Mouse (Mus musculus) lung, adult 18-20 months (tissue): Measurements from ENCODE around the gene Mrpl52.

Experiments used
- DNase-seq, 2 experiments: peaks; one replicate each; pipeline ENCODE4 v3.0.0; 2022; ENCODE audit warnings: mixed read lengths in 2 of 2

Gene Mrpl52

DNA sequence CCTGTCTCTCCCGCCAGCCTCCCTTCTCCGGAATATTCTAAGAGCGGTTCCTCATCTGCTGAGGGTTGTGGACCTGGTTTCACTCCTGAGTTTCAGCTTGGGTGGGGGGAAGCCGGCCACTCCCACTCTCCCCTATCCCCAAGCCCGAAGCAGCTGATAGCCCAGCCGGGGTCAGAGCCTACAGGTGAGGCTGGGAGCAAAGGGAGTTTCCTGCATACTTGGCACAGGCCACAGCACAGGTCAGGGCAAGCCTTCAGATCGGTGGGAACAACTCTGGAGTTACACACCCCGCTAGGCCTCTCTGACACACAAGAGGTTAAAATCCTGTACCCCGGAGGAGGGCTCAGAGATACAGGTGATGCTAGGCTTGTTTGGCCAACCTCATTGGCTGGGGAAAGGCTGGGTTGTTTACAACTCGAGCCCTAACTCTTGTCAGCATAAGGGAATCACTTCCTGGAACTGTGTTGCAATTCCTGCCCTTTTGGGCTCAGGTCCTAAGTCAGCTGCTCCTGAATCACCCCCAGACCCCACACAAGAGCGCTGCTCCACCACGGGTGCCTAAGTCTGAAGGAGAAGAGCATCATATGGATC is 7.3 kb downstream of the Mrpl52 start:
- DNase-seq = peak; percentile 50 to 64

DNA sequence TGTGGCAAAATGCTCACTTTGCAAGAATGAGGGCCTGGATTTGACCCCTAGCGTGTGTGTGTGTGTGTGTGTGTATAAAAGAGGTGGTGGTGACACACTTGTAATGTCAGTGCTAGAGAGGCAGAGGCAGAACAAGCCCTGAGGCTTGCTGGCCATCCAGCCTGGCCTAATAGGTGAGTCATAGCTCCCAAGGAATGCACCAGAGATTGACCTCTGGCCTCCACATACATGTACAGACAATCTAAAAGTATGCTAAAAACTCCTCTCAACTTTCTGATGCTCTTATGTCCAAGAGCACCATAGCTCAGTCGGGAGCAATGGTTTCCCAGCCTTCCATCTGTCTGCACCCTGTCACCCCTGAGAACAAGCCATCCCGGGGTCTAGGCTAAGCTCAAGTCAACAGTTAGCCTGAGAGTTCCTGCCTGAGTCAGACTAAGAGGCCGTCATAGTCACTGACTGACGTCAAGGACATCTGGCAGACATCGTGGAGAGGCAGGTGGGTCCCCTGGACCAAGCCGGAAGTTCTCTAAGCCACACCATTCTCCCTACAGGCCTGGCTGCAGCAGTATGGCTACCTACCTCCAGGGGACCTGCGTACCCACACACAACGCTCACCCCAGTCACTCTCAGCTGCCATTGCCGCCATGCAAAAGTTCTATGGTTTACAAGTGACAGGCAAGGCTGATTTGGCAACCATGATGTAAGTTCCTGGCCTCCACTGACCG is 8.6 kb downstream of the Mrpl52 start:
- DNase-seq = no peak

DNA sequence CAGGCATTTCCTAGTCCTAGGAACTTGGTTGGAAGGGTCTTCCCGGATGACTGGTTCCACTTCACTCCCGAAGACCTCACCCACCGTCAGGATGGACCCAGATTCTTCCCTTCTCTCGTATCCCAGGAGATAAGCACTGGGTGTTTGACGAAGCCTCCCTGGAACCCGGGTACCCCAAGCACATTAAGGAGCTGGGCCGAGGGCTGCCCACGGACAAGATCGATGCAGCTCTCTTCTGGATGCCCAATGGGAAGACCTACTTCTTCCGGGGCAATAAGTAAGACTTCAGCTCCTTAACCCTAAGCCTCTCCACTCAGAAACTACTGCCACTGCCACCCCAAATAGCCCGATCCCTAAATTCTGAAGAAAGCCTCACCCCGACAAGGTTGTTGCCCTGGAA is 12.4 kb downstream of the Mrpl52 start:
- no peak for DNase-seq

DNA sequence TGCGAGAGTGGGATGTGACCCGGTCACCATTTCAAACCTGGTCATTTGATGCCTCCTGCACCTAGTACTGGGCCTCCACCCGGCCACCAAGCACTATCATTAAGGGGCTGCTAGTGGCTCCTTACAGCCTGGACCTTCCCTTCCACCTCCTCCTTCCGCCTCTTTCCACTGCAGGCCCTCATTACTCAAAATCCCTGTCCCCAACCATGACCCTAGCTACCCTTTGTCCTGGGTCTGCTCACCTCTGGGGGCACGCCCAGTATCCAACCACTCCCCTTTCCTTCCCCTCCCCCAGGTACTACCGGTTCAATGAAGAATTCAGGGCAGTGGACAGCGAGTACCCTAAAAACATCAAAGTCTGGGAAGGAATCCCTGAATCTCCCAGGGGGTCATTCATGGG is 12.9 kb downstream of the Mrpl52 start:
- DNase-seq = no peak

DNA sequence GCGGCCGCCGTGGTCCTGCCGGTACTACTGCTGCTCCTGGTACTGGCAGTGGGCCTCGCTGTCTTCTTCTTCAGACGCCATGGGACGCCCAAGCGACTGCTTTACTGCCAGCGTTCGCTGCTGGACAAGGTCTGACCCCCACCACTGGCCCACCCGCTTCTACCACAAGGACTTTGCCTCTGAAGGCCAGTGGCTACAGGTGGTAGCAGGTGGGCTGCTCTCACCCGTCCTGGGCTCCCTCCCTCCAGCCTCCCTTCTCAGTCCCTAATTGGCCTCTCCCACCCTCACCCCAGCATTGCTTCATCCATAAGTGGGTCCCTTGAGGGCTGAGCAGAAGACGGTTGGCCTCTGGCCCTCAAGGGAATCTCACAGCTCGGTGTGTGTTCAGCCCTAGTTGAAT is 13.8 kb downstream of the Mrpl52 start:
- DNase-seq = no peak

DNA sequence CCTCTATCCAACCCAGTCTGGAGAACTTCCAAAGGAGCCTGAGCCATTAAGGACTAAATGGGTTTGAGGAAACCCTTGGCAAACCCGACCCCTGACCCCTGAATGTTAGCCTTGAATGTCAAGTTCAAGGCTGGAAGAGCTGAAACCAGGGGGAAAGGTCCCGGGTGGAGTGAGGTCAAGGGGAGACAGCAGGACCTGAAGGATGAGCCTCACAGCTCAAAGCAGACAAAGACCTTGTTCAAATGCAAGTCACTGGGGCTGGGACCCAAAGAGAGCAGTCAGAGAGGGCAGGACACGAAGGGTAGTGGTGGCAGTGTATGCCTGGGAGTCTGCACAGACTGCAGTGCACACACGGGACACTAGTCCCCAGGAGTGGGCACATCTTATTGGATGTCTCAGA is 14.7 kb downstream of the Mrpl52 start:
- DNase-seq = no peak

DNA sequence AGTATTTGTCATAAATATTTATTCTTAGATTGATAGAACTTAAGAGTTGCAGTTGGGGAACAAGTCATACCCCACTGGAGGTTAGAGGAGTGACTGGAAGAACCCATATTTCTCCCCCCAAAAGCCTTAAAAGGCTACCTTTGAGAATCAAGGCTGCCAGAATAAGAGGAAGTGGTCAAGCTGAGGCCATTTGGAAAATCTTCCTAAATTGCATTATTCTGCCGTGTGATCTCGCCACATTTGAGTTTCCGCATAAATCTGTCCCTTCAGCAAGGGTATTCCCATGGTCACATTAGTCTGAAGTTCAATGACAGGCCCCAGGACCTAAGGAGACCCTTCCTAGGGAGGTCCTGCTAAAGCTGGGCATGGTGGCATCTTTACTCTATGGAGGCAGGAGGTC is 15.8 kb downstream of the Mrpl52 start:
- no peak for DNase-seq

DNA sequence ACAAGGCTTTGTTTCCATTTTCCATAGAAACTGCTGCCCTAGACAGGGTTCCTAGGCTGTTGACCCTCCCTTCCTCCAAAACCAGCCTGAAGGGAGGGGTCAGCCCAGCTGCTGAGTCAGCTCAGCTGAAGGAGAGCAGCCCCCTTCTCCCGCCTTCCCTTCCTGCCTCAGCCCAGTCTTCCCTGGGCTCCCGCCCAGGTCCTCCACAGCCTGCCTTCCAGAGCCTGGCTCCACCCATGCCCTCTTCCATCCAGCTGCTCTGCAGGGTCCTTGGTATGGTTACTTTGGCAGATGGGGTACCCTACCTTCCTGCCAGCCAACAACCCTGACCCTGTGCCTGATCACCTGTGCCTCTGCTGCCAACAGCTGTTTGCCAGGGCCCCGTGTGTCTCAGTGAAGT is 16.5 kb downstream of the Mrpl52 start:
- no peak for DNase-seq

DNA sequence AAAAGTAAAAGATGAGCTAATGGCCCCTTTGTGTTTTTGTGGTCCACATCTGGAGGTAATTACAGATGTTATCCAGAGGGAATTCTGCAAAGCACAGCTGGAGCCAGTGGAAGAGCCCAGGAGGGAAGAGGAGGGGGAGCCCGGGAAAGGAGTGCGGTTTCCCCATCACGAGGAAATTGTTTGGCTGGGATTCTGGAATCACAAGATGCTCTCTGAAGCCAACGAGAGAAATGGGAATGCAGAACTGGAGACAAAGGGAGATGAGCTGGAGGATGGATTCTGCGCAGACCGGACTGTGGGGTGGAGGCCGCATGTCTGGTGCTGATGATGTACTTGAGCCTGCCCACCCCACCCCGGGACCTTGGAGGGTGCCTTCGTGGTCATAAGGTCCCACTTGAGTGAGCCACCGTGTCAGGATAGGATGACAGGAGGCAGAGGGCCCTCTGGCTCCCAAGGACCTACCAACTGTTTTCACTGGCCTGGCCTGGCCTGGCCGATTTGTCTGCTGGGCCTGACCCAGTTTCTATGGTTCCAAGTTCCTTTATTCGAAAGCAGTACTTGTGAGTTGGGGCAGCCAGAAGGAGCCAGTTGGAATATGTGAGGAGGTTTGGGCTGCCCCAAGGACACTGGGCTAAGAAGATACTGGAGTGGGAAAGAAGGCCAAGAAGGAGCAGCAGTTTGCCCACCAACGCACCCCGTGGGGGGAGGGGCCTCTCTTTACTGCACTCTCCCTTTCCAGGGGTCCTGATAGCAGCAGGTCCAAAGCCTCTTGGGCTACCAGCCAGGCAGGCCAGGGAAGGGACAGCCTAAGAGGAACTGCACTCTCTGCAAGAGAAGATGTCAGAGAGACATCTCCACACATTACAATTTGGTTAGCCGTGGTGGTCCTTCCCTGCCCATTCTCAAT is 17.3 kb downstream of the Mrpl52 start:
- peak; percentile 38 to 45 for DNase-seq

DNA sequence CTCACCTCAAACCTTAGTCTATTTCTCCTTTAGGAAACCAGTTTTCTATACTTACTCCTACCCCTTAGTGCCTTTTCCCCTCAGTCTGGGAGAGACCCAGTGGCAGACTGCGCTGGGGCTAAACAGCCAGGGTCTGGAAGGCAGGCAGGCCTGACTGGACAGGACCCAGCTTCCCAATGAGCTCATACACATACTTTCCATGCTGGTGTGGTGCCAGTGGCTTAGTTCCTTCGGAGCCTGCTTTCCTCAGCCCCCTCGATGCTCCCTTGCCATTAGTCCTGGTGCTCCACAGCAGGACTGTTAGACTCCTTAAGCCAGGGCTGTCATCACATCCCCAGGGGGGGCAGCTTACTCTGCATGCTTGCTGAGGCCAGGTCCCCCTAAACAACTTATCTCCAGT is 18.8 kb downstream of the Mrpl52 start:
- no peak for DNase-seq

DNA sequence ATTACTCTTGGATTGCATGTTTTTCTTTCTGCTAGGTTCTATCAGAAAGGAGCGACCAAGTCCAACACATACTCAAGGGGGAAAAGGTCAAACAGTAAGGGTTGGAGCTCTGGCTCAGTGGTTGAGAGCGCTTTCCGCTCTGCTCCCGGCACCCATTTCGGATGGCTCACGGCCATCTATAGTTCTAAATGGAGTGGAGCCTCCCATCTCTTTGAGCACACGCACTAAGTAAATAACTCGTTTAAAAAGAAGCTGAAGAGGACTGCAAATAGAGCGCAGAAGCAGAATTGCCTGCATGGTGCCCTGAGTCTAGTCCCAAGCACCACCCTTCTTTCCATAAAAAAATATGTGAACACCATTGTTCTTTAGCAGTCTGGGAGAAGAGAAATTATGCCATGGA is 26.9 kb downstream of the Mrpl52 start:
- peak; percentile 36 to 63 for DNase-seq

DNA sequence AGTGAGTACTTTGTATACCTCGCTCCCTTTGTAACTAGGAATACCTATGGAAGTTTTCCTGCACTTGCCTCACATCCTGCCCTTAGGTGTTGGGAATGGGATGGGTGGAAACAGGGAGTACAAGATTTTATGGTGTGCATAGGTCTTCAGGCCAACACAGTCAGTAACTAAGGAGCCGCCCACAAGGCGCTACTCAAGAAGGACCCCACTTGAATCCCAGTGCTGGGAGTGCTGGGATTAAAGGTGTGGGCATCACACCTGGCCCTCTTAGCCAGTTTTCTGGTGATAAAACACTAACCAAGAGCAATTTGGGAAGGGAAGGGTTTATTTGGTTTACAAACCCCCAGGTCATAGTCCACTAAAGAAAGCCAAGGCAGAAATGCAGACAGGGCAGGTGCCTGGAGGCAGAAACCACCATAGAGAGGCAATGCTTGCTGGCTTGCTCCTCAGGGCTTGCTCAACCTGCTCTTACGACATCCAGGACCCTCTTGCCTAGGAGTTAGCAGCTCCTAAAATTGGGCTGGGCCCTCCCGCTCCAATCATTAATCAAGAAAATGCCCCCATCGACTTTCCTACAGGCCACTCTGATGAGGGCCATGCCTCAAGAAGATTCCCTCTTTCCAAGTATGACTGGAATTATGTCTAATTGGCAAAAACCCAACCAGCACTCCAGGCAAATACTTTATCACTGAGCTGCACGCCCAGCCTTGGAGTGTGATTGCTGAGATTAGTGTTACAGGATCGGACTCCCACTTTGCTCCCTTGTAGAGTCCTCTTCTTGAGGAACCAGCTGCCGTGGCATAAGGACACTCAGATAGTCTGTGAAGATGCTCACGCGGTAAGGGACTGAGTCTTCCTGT is 28.2 kb downstream of the Mrpl52 start:
- DNase-seq = peak; percentile 56 to 71

DNA sequence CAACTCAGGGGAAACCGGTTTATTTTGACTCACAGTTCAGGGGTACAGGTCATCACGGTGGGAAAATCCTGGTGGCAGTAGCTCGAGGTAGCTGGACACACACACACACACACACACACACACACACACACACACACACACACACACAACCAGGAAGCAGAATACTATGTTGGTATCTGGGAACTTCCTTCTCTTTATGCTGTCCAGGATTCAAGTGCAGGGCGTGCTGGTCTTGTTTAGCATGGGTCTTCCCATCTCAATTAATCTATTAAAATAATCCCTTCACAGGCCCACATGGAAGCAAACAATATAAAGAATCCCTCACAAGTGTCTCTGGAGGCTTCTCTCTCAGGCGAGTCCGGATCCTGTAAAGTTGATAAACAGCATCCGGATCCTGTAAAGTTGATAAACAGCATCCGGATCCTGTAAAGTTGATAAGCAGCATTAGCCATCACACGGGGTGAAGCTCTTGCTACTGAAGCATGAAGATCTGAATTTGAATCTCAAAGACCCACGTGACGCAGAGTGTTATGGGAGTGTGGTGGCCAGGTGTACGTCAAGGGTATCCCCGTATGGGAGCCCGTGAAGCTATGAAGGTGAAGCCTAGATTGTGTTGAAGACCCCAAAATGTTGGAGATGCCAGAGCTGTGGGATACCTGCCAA is 31.3 kb downstream of the Mrpl52 start:
- no peak for DNase-seq

DNA sequence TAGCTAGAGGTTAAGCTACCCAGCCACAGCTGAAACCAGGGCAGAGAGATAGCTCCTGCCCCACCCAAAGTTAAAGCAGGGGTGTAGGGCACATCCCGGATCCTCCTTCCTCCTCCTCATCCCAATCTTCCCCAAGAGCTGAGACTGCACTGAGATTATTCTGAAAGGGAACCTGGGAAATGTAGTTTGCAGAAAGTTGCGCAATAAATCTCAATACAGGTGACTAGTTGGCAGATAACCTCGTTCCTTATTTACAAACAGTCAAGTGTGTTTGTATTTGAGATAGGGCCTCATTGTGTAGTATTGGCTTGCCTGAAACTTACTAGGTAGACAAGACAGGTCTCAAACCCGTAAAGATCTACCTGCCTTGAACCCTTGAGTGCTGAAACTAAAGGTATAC is 35.4 kb downstream of the Mrpl52 start:
- DNase-seq = no peak

DNA sequence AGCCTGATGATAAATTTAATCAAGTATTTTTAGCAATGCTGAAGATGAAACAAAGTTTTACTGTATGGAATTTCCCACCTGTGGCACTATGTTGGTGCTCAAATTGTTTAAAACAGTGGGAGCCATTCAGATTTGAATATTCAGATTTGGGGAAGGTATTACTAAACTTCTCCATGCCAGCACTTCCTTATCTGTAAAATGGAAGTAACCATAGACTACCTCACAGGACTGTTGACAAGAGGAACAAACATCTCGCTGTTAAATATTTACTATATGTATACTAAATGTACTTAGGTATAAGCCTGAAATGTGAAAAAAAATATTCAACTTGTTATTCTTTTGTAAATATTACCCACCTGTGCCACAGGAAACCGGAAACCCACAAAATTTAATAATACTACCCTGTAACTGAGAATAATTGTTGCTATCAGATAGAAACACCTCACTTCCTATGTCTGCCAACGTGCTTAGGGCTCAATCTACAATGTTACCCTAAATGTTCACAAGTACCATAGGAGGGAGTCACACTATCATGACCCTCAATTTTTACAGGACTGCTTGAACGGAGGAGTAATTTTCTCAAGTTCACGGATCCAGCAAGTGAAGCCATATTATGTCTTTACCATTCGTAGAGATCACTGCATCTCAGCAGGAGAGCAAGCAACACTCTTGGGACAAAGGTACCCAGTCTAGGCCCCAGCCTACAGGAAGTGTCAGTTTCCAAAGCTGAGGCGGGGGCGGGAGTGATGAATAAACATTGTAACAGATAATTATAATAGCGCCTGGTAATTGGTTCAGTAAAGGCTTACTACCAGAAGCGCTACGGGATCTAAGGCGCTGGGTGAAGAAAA is 36.6 kb downstream of the Mrpl52 start:
- no peak for DNase-seq

DNA sequence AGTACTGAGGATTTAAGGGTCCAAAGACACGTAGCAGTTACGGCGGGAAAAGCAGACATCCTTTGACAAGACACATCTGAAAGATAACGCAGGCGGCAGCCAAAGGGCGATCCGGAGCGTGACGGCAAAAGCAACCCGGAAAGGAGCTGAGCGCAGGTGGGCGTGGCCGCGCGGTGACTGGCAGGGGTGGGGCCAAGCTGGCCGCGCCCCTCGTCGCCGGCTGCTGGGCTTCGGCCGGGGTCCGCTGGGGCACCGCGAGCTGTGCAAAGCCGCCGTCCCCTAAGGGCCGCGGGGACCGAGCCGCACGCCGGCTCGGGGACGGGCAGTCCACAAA is 37.2 kb downstream of the Mrpl52 start, which contains the start of gene Lrp10:
Gene Lrp10 (plus strand): TSS at position 179 of the 334 bp plus-strand sequence.
- DNase-seq = peak; percentile 90 to 91

DNA sequence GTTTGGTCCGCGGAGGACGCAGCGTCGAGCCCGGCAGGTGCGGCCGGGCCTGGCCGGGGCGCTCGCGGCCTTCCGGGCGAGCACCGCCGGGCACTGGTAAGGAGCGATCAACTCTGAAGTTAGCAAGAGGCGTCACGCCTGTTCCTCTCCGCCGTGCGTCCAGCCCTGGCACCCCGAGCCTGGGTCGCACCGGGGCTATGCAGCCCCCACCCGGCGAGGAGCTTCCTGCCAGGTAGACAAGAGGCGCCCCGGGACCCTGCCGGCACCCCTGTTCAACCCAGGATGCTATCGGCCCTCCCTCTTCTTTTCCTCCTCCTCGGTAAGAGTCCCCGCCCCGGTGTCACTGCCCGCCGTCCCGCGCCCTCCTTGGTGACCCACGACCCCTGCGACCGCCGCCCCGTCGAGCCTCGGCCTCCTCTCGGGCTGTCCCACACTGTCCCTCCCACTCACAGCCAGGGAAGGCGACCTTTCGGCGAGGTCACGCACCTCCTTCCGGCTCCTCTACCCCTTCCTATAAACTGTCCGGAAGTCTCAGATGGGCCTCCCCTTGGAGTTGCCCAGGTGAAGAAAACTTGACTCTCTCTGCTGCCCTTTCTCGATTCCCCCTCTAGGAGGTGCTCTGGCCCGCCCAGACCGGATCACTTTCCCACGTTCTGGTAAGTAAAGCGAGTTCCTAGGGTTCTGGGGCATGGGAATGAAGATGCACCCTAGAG is 37.7 kb downstream of the Mrpl52 start:
- peak; percentile 87 to 89 for DNase-seq

DNA sequence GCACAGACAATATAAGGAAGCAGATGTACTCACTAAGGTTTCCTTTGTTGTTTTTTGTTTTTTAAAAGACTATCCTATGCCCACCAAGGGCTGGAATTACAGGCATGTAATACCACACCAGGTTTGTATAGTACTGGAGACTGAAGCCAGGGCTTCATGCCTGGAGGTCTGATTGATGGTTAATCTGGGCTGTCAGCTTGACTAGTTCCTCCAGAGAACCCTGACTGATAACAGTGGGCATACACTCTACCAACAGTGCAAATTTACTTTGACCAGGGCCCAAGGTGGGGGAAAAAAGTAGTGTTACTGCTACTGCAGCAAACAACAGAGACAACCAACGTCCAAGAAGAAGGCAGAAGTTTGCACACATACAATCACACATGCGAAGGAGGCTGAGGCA is 44.8 kb downstream of the Mrpl52 start:
- no peak for DNase-seq

DNA sequence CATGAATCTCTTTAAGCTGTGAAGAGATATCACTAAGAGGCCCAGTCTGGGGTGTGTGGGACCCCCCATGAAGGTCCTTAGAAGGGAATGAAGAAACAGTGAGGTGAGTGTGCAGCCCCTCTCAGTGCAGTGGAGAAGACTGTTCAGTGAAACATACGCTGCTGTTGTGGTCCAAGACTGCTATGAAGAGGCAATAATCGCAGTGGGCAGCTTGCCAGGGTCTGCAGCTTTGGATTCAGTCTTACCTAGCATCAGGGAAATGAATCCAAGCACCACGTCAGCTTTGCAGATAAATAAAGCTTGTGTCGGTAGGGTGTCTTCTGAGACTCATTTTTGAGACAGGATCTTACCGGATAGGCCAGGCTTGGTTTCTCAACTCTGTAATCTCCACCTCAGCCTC is 46.0 kb downstream of the Mrpl52 start:
- DNase-seq = no peak

DNA sequence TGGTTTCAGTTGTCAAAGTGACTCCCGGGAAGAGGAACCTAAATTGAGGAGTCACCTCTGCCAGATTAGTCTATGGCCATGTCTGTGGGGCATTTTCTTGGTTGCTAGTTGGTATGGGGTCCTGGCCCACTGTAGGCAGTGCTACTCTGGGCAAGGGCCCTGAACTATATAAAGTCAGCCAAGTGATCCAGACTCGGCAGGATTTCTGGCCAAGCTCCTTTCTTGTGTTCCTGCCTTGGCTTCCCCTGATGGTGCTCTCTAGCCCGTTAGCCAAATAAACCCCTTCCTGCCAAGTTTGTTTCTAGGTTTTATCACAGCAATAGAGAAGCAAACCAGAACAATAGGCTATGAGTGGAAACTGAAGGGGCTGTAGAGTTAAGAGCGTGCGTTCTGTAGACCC is 48.0 kb downstream of the Mrpl52 start:
- DNase-seq = no peak
